Mouse (Mus musculus) brain, embryonic 14.5 days (tissue): Measurements from ENCODE around the gene Mettl17.

Experiments used
- CTCF ChIP-seq: fragments of 200-500 bp; IDR thresholded peaks from 2 replicates; pipeline ENCODE4 v1.5.1; 2012; ENCODE audit warnings: inconsistent platforms, mild to moderate bottlenecking, moderate library complexity, borderline replicate concordance; ENCODE audit not compliant: insufficient read depth, insufficient read length; ENCODE audit errors: extremely low read depth
- POLR2A ChIP-seq: fragments of 200-500 bp; IDR thresholded peaks from 2 replicates; pipeline ENCODE4 v1.6.1; 2012; ENCODE audit warnings: mild to moderate bottlenecking, inconsistent platforms, borderline replicate concordance; ENCODE audit not compliant: poor library complexity, insufficient read depth, insufficient read length, severe bottlenecking; ENCODE audit errors: extremely low read depth

DNA sequence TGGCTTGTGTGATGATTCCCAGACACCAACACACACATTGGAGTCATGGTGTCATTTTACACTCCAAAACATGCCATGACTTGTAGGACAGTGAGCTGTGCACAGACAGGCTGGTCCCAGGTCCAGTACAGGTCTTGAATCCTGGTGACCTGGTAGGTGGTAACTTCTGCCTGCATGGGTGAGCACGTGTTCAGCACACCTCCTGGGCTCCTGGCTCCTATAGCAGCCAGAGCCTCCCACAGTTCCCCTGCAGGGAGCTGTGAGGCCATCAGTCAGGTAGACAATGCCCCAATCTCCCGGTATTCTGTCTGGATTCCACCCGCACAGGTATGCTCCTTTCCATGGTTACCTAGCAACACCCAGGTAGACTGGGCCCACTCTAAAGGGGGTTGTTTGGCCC lies 38.1 kb upstream of the Mettl17 start:
- TF ChIP-seq CTCF: no peak
- TF ChIP-seq POLR2A: no peak
